Mouse (Mus musculus) adrenal gland, adult 2 months (tissue): ENCODE measurements around the gene Tmem253. TPM values are rescaled to one million over a fixed set of nuclear protein-coding genes. Genes with fewer than 3 reads are reported as not detected.

Experiments
- DNase-seq: peaks from one replicate; pipeline ENCODE4 v3.0.0; 2021
- long read RNA-seq: library from polyadenylated mRNA; stranded (forward); transcript quantifications from one replicate; pipeline ENCODE4 v2.0.0, GENCODE M21; 2021
- polyA plus RNA-seq: library from polyadenylated mRNA; depleted of rRNA; stranded (reverse); fragments of >200 nt; gene quantifications from 2 replicates; pipeline ENCODE4 v1.2.3, GENCODE M21; 2012; rRNA removed
- total RNA-seq, 2 experiments: library from RNA; stranded (reverse); gene quantifications; 2 replicates each; pipeline ENCODE4 v1.2.3; 2021

Tmem253 gene
- total RNA-seq = 1 to 10 TPM; 1.6 to 2.1 TPM
- 0.36 and 0.83 TPM in 2 replicates for polyA plus RNA-seq
- long read RNA-seq = 0 reads

DNA sequence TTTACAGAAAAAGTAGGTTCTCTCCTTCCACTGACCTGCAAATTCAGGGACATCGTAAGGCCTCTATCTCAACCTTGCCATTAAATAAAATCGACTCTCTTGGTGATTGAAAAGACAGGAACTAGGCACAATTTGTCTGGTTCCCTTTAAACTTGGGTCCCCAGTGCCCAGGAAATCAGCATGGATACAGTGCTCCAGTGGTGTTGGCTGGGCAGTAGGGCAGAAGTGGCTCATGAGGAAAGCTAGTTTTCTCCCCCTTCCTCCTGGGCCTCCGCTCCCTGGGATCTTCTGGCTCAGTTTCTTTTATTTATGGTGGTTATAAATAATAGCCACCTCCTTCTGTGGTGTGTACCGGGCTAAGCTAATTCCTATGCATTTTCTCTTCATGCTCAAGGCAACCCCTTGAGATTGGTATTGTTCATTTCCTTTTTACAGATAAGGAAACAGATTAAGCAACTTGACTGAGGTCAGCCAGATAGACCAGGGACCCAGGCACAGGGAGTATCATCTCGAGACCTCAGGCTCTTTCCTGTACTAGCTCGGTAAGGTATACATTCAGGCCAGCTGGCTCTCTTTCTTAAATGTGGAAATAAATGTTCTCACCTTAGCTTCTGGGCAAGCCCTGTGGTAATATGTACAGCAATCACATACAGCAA is at the start of gene Tmem253:
Tmem253 (plus strand) TSS at position 214 of the 656 bp plus-strand sequence.
- DNase-seq = peak; percentile 38

DNA sequence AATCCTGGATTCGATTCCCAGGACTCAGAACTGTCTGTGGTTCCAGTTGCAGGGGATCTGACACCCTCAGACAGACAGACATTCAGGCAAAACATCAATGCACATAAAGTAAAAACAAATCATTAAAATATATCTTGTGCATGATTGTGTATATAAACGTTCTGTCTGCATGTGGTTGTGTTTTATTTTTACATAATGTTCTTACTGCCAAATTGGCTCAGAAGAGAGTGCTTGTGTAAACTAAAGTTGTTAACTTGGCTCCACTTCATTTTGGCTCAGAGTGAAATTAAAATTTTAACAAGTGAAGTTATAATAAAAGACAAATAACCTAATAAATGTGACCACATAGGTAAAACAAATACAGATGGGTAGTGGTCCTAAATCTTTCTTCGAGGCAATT is 48.1 kb upstream of the Tmem253 start:
- no peak for DNase-seq

DNA sequence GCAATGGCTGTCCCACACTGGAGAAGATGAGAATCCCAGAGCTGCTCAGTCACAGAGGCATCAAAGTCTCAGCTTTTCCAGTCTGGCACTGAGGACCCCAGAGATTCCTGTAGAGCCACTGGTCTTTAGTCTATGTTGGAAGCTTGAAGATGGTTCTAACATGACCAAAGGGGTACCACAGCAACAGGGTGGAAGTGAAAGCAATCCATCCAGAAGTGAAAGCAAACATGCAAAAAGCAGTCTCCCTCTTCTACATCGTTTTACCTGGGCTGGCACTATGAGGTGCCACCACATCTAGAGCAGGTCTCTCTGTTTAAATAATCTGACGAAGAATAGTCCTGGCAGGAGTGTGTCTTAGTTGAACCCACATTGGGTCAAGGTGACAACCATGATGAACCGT is 36.2 kb upstream of the Tmem253 start:
- no peak for DNase-seq

DNA sequence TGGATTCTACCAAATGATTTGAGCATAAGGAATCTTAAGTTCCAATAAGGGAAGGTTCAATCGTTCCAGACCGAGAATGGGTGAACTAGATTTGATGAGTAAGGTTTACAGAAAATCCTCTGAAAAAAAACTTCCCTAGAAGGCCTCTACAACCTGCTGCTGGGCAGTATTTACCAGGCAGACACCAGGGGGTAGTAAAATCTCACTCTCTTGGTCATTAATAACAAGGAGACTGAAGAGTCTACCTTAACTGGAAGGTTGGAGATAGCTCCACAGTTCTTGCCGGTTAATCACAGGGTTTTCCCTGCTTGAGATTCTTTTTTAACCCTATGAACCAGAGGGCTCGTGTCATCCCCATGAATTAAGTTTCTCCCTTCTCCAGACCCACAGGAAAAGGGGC is 32.2 kb upstream of the Tmem253 start:
- no peak for DNase-seq

DNA sequence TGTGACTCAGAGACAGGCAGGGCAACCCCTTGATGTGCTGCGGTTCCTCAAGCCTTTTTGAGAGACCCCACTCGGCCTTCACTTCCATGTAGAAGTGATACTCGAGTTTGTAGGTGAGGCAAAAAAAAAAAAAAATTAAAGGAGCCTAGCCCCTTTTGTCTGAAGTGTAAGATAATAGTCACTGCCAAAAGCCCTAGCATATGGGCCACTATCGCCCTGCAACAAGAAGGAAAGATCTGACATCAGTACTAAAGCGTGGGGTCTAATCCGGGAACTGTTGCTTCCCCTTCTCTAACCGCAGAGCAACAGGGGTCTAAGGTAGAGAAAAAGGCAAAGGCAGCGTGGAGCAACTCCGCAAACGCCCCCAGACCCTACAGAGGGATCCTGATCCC is 31.6 kb upstream of the Tmem253 start:
- no peak for DNase-seq

DNA sequence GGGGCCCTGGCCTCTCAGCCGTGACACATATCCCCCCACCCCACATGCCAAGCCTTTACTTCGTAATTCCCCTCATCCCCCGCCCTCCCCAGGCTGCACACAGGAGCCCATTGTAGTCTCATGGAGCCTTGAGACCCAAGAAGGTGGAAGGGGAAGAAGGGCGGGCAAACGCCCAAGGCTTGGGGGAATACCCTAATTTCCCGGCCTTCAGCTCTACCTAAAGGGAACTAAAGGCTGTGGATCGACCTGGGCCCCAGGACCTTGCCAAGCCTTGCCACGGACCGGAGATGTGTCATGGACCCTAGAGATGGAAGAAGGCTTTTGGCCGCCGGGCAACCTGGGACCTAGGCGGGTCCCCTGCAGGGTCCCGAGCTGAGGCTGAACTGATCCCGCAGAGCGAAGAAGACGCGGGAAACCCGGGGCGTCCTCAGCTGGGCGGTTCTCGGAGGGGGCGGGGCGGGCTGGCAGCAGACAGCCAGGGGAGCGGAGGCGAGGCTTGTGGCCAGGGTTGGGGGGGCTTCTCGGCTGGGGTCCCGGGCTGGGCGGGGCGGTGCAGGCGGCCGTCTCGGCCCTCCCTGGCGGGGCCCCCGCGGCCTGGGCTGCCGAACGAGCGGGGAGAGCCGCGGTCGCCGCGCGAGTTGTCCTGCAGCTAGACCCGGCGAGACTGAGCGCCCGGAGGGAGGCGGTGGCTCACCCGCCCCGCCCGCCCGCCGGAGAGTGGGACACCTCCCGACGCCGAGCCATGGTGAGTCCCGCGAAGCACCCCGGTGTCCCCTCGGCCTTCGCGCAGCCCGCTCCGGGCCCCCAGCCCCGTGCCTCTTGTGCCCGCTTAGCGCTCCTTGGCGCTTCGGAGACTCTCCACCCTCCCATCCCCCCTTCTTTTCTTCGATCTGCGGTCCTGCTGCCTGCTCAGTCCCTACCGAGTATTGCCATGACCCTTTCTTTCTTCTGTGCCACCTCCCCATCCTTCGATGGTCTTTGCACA is 30.9 kb upstream of the Tmem253 start, which contains the start of gene Arhgef40:
Arhgef40 (plus strand) TSS at position 473 of the 985 bp plus-strand sequence.
- DNase-seq = peak; percentile 88

DNA sequence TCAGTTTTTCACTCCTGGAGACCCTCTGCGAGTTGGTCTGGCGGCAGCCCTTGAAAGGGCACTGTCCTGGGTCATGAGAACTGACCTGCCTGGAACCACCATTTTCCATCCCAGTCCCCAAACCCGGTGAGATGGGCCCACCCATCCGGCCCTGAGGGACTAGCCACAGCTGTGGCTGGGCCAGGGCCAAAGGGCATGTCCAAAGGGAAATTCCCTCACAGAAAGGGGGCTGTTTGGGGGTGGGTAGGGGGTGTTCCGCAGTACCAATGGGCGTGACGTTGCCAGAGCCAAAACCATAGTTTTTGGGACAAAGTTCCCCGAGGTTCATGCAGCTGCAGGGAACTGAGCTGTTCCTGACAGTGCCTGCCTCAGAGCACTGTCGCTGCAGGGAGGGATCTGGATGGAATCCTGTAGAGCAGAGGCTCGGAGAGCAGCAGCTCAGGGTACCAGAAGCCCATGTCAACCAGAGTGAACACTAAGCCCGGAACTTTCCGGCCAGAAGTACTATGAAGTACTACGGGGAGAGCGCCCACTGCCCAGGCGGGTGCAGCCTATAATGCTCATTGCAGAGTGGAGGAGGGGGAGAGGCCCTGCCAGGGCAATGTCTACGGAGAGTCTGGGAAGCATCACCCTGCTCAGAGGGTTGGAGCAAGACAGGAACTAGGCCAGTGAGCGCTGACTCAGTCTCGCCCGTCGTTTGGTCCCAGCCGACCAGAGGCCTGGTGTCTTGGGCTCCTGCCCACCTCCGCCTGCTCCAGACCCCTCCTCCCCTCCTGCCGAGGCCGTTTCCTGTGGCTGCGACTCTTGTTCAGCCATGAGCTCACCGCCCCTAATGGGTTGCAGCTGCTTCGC is 29.9 kb upstream of the Tmem253 start:
- peak; percentile 88 for DNase-seq

DNA sequence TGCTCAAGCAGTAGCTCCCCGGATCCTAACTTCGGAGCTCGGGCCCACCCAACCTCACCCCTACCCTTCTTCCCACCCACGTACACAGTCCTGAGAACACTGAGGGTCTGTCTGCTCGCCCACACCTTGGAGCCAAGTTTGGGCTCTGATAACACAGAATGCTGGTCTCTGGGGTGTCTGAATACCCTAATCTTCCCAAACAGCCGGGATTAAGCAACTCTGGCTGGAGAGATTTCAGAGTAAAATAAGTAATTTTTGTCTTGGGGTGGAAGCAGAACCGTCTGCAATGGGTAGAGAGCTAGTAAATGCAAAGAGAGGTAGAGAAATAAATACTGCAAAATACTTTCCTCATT is 29.3 kb upstream of the Tmem253 start:
- no peak for DNase-seq

DNA sequence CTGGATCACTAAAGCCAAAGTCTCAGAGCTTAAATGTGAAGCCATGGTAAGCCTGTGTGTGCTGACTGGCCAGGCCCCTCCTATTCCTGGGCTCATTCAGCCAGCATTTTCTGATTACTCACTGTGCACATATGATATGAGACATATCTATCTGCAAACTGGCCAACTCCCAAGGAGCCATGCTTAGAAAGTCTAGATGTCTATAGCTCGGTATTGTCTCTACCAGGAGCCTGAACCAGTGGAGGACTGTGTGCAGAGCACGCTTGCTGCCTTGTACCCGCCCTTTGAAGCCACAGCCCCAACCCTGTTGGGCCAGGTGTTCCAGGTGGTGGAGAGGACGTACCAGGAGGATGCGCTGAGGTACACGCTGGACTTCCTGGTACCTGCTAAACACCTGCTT is 28.3 kb upstream of the Tmem253 start:
- no peak for DNase-seq

DNA sequence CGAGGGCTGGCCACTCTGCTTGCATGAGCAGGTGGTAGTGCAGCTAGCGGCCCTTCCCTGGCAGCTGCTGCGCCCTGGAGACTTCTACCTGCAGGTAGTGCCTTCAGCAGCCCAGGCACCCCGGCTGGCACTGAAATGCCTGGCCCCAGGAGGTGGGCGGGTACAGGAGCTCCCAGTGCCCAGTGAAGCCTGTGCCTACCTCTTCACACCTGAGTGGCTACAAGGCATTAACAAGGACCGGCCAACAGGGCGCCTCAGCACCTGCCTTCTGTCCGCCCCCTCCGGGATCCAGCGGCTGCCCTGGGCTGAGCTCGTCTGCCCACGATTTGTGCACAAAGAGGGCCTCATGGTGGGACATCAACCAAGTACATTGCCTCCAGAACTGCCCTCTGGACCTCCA is 26.7 kb upstream of the Tmem253 start:
- DNase-seq = no peak

DNA sequence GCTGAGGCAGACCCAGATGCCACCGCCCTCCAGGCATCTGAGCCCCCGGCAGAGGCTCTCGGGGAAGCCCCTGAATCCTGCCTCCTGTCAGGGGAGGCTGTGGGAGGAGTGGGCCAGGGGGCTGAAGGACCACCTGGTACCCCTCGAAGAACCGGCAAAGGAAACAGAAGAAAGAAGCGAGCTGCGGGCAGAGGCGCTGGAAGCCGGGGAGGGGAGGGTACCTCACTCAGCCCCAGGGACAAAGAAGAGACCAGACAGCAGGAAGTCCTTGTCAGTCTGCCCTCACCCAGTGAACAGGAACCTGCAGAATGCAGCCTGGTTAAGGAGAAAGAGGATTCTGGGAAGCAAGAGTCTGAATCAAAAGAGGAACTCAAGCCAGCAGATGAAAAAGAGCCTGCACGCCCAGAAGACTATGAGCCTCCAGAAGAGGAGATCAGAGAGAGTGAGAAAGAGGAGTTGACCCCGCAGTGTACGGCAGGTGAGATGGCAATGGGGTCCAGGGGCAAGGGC is 25.9 kb upstream of the Tmem253 start:
- DNase-seq = no peak

DNA sequence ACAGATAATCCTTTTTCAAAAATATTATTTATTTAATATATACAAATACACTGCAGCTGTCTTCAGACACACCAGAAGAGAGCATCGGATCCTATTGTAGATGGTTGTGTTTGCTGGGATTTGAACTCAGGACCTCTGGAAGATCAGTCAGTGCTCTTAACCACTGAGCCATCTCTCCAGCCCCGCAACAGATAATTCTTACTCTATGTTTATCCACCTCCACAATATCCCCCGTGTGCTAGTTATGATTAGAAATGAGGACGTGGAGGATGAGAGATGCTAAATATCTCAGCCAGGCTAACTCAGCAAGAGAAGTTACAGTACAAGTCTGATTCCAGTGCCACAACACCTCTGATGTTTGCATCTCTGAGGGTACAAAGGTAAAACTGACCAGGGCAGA is 21.0 kb upstream of the Tmem253 start:
- no peak for DNase-seq

DNA sequence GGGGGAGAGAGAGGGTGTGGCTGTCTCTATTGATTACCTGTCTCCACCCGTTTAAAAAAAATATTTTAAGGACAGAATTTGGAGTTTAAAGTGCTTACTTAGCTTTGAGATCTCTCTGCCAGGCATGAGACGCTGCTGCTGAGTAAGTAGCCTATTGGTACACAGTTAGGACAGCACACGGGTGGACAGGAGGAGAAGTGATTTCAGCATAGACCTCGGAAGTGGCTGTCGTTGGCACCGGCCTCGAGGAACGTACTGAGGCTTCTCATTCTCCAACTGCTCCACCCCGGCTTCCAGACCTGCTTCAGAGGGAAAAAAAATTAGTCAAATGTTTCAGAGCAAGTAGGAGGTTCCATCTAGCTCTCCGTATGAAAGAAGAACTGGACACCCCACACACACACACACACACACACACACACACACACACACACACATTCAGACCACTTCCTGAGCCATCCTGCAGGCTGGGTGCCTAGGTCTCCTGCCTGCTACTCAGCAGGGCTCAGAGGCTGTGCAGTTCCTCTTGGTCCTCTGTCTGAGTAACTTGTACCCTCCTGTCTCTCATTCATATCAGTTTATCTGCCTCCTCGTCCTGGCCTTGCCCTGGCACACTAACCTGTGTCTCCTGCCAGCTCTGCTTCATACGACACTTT is 20.1 kb upstream of the Tmem253 start:
- no peak for DNase-seq

DNA sequence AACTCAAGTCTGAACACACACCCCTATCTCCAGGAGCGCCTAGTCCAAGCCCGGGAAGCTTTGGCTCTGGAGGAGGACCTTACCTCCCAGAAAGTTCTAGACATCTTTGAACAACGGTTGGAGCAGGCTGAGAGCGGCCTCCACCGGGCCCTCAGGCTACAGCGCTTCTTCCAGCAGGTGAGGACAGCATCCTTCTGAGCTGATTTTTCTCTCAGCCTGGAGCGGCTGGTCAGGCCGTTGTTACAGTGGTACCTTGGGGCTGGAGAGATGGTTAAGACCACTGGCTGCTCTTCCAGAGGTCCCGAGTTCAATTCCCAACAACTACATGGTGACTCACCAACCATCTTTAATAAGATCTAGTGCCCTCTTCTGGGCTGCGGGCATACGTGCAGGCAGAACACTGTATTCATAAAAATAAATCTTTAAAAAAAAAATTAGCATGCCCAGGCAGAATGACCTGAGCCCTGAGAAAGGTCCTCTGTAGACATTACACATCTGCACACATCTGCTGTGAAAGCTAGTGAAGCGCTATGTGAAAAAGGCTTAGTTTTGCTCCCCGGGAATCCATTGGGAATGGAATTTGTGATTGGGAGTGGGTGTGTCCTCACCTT is 19.1 kb upstream of the Tmem253 start:
- no peak for DNase-seq

DNA sequence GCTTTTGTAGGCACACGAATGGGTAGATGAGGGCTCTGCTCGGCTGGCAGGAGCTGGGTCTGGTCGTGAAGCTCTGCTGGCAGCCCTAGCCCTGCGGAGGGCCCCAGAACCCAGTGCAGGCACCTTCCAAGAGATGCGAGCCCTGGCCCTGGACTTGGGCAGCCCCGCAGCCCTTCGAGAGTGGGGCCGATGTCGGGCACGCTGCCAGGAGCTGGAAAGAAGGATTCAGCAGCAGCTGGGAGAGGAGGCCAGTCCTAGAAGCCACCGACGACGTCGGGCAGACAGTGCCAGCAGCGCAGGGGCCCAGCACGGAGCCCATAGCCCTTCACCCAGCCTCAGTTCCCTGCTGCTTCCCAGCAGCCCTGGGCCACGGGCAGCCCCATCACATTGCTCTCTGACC is 18.6 kb upstream of the Tmem253 start:
- DNase-seq = no peak

DNA sequence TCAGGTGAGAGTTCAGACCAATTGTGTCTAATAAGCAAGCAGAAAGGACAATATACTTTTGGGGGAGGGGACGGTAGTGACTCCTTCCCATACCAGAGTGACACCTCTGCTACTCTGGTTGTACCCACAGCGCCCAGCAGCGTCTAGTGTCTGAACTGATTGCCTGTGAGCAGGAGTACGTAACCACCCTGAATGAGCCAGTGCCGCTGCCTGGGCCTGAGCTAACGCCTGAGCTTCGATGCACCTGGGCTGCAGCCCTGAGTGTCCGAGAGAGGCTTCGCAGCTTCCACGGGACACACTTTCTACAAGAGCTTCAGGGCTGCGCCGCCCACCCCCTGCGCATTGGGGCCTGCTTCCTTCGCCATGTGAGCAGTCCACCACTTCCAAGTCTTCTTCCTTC is 18.0 kb upstream of the Tmem253 start:
- no peak for DNase-seq

DNA sequence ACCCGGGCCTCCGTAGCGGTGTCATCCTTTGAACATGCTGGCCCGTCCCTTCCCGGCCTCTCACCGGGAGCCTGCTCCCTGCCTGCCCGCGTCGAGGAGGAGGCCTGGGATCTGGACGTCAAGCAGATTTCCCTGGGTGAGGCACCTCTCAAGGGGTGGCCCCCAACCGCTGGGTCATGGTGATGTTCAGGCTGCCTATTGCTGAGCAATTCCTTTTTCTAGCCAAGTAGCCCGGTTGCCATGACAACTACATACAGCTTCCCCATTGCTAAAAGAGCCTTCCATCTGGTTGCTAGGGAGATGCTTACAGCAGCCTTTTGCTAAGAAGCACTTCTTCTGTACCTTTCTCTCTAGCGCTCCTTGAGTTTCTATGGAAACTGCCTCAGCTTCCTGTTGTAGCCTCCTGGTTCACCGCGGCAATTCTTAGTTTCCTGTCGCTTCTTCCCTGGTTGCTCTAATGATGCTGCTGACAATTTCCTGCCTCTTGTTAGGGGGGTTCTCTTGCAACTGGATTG is 11.4 kb upstream of the Tmem253 start:
- DNase-seq = no peak

DNA sequence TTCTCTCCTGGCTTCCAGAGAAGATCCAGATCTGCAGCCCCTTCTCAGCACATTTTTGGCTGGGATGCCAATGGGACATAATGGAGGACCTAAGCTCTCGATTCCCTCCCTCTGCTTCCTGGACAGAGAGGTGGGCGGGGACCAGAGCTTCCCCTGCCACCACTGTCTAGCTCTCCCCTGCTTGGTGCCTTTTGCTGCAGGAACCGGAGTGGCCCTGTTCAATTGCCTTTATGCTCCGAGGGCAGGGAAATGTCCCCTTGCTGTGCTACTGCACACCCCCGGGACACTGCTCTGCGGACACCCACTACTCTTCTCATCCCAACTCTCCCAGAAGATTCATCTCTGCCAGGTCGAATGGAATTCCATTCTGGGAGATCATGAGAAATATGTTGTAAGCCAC is 10.3 kb upstream of the Tmem253 start:
- no peak for DNase-seq

DNA sequence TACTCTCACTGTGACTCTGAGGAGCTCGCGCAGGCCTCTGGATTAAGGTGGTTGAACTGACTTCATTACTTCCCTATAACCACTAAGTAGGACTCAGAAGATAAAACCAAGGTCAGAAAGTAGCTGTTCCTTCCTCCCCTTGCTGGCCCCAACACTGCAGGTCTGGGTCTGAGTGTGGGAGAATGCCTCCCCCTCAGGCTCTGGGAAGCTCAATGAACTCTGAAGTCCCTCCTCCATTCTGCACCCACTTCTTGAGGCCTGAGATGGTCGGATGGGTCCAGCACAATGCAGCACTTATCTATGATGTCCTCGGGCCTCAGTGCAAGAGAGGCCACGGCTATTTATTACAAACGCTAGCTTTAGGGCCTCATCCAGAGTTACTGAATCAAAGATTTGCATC is 9.8 kb upstream of the Tmem253 start:
- no peak for DNase-seq

DNA sequence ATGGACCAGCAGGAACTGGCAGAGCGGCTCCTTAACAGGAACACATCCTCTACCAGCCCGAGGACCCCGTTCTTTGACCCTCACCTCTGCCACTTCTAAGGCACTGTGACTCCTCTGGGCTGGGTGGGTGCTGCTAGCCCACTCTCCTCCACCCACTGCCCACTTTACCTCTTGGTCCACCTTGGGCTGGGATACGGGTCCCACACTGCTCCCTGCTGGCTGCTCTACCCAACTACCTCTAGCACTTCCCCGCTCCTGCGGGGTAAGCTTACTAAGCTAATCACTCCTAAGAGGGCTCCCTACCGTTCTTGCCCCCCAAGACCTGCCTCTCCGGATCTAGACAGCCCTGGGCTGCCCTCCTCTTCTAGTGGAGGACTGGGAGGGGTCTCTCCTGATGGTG is 9.2 kb upstream of the Tmem253 start:
- no peak for DNase-seq

DNA sequence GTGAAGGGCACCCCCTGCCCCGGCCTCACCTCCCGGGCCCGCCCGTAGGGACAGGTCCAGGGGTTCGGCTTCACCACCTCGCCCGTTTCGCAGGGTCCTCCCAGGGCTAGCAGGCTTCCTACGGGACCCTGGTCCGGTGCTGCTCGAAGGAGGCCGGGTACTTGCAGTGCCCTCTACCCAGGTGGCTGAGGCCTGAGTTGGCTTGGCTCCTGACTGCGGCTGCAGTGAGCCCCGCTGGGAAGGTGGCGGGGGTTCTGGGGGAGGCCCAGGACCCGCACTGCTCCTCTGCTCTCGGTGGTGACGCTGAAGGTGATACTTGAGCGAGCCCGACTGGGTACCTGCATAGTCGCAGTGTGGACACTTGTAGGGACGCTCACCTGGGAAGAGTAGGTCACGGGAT is 8.7 kb upstream of the Tmem253 start:
- no peak for DNase-seq
